Mouse (Mus musculus) right cerebral cortex, postnatal 4 days (tissue): ENCODE results near the gene Defb13.
"Not testable (repeated sequence)": the region's sequence is repeated elsewhere in the genome, so short reads cannot be mapped to it uniquely, and the experiment has no call there.

Source experiments
- DNase-seq: peaks from one replicate; pipeline ENCODE4 v3.0.0-alpha.2; 2022

Defb13 gene

GRCm38 (mm10) chr8:21946462-21946861, at the start of gene Defb13:
TSS of gene Defb13 (plus strand) at chr8:21946762.
- DNase-seq = no peak

- not testable (repeated sequence) for DNase-seq
These were observed 40.3 kb upstream of the Defb13 start, which contains the start of gene Defb11 for GRCm38 (mm10) chr8:21906290-21906689. TSS of gene Defb11 (minus strand) at chr8:21906412.

GRCm38 (mm10) chr8:21911931-21912330, 34.6 kb upstream of the Defb13 start:
- no peak for DNase-seq

- DNase-seq = no peak
These were observed 34.0 kb upstream of the Defb13 start for GRCm38 (mm10) chr8:21912554-21912953.

GRCm38 (mm10) chr8:21915625-21916024, 30.9 kb upstream of the Defb13 start:
- no peak for DNase-seq

GRCm38 (mm10) chr8:21930754-21931153, 15.8 kb upstream of the Defb13 start:
- not testable (repeated sequence) for DNase-seq

GRCm38 (mm10) chr8:21932610-21933009, 14.0 kb upstream of the Defb13 start, which contains the start of gene Defb15:
TSS of gene Defb15 (minus strand) at chr8:21932710.
- DNase-seq = no peak

GRCm38 (mm10) chr8:21938052-21938451, 8.5 kb upstream of the Defb13 start, which contains the start of gene Defb35:
TSS of gene Defb35 (plus strand) at chr8:21938352.
- not testable (repeated sequence) for DNase-seq

- DNase-seq = no peak
These were observed 902 bp downstream of the Defb13 start for GRCm38 (mm10) chr8:21947311-21948017.

GRCm38 (mm10) chr8:21955321-21955720, 8.8 kb downstream of the Defb13 start:
- peak; percentile 66 for DNase-seq

GRCm38 (mm10) chr8:21956336-21956735, 9.8 kb downstream of the Defb13 start:
- DNase-seq = no peak

- DNase-seq = no peak
These were observed 11.9 kb downstream of the Defb13 start, which contains the start of gene Fam90a1a for GRCm38 (mm10) chr8:21958414-21958813. TSS of gene Fam90a1a (plus strand) at chr8:21958714.

- DNase-seq = no peak
These were observed 20.1 kb downstream of the Defb13 start for GRCm38 (mm10) chr8:21966646-21967045.

- no peak for DNase-seq
These were observed 22.9 kb downstream of the Defb13 start, which contains the start of gene Ccdc70 for GRCm38 (mm10) chr8:21969475-21969874. TSS of gene Ccdc70 (plus strand) at chr8:21969775.

GRCm38 (mm10) chr8:21978193-21978592, 31.6 kb downstream of the Defb13 start:
- DNase-seq = no peak

- no peak for DNase-seq
These were observed 35.2 kb downstream of the Defb13 start for GRCm38 (mm10) chr8:21981664-21982337.

- DNase-seq = peak; percentile 40
These were observed 45.6 kb downstream of the Defb13 start for GRCm38 (mm10) chr8:21992184-21992583.

GRCm38 (mm10) chr8:21995181-21995580, 48.6 kb downstream of the Defb13 start:
- DNase-seq = no peak
